Mouse (Mus musculus): Measurements from ENCODE around the gene Aqp9. TPM values are rescaled to one million over a fixed set of nuclear protein-coding genes. Genes with fewer than 3 reads are reported as not detected.
"Not testable (repeated sequence)": the region's sequence is repeated elsewhere in the genome, so short reads cannot be mapped to it uniquely, and the experiment has no call there.

Gene Aqp9
- total RNA-seq, 2 experiments from 2014 or later, result 0.15 to 0.17 TPM

DNA sequence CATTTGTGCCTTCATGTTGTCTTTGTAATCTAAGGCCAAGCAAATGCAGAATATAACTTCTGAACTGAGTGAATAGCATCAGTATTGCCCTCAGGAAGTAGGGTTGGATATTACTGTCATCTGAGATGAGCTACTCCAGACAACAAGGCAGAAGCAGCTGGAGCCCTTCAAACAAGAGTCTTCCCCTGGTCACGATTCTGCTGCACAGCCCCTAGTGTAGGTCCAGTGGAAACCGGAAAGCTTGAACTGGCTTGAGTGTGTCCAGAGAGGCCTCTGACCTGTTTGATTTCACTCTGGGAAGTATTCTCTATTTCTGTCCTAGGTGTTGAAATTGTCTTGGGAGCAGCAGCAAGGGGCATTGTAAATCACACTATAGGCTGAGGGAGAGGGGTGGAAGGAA is 29.5 kb downstream of the Aqp9 start:
- DNase-seq, result no peak

DNA sequence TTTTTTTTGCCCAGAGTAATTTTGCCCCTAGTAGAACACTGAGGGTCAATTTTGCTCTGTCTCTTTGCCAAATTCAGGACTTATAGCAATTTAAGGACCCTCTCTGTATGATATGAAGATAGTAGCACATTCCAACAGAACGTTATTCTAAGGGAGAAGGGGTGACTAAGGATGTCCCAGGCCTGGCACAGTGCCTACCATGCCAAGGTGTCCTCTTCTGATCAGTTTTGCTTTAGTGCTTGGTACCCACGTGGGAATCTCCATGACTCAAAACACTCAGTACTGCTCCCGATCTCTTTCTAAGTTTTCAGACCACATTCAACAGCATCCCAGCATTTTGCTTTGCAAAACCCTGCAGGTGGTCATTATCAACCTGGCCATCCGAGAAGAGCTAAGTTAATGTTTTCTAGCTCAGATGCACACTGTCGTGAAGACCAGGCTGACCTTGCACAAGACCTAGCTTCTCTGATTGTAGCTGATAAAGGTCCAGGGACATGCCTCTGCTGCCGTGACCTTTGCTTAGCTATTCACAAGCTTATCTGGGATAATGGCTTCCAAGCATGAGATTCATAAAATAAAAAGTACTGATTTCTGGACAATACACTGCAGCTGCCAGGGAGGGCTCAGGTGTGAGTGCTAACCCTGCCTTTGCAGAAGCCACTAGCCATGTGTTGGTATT is 31.1 kb downstream of the Aqp9 start:
- no peak for DNase-seq

- no peak for DNase-seq
Observed at GRCm38 (mm10) chr9:71135073-71135472, 33.4 kb downstream of the Aqp9 start.

DNA sequence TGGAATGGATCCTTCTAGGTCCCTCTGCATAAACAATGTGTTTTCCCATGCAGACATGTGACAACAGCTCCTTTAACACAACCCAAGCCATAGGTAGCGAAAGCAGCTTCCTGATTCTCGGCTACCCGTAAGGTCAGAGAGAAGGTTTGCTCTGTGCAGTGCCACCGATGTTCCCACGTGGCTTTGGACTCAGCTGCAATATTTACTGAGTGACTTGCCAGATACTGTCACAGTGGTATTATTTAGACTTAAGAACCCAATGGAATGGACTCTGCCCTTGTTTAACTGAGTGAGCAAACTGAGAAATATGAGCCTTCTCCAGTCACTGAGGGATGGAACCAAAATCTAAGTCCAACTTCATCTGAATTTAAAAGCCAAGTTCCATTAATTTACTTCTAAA is 35.3 kb downstream of the Aqp9 start:
- no peak for DNase-seq

- DNase-seq, result no peak
Observed at GRCm38 (mm10) chr9:71131822-71132221, 36.7 kb downstream of the Aqp9 start.

DNA sequence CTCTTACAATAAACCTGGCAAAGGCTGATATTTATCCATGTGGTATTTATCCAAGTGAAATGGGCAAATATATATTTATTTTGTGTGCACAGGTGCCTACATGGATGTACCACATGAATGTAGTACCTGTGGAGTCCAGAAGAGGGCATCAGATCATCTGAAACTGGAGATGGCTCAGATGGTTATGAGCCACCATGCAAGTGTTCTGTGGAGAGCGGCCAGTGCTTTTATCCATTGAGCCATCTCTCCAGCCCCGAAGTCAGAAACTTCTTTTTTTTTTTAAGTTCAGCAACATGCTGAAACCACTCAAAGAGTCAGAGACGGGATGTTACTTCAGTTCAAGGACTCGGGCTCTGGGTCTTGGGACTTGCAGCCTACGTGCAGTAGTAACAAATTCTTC is 39.6 kb downstream of the Aqp9 start:
- DNase-seq, result peak; percentile 52 to 80

DNA sequence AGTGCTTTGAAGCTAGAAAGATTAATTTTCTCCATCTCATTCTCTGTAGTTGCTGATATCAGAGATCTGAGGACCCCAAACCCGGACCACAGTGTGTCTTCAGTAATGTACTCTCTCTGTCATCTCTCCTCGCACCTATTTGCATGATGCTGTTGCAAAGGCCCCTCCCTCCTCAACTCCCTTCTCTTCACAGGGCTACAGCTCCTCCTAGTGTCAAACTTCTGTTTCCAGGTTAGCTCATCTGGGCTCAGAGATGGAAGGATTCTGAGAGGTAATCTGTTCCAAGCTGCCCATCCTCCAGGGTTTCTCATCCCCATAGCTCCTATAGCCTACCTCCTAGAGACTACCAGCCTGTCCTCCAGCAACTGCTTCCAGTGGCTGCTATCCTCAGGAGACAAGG is 42.3 kb downstream of the Aqp9 start:
- peak; percentile 17 to 49 for DNase-seq

DNA sequence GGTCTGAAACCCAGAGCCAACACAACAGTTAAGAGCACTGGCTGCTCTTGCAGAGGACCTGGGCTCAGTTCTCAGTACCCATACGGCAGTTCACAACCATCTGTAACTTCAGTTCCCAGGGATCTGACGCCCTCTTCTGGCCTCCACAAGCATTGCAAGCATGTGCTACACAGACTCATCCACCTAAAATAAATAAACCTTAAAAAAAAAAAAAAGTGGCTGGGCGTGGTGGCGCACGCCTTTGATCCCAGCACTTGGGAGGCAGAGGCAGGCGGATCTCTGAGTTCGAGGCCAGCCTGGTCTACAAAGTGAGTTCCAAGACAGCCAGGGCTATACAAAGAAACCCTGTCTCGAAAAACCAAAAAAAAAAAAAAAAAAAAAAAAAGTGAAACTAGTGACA is 45.4 kb downstream of the Aqp9 start:
- DNase-seq, result not testable (repeated sequence)

GRCm38 (mm10) chr9:71120924-71121323 is 47.6 kb downstream of the Aqp9 start:
- DNase-seq, result no peak

- DNase-seq, result peak; percentile 15 to 20
Observed at GRCm38 (mm10) chr9:71113166-71113565, 55.3 kb downstream of the Aqp9 start.

DNA sequence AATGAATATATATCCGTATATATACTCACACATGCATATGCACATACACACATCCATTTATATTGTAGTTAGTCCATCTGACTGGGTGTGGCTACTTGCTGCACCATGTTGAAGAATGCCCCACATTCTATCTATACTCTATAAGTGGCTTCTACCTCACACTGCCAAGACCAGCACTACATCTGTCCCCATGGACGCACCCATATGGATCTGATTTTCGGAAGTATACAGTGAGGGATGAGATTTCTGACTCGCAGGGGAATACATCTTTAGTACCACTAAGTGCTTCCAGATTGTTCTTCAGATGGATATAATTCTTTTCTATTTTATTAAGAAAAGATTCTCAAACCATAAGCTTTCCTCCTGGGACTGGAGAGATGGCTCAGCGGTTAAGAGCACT is 65.0 kb downstream of the Aqp9 start:
- DNase-seq, result peak in 1 of 2 experiments; percentile 0

GRCm38 (mm10) chr9:71094066-71094465 is 74.4 kb downstream of the Aqp9 start:
- no peak for DNase-seq

DNA sequence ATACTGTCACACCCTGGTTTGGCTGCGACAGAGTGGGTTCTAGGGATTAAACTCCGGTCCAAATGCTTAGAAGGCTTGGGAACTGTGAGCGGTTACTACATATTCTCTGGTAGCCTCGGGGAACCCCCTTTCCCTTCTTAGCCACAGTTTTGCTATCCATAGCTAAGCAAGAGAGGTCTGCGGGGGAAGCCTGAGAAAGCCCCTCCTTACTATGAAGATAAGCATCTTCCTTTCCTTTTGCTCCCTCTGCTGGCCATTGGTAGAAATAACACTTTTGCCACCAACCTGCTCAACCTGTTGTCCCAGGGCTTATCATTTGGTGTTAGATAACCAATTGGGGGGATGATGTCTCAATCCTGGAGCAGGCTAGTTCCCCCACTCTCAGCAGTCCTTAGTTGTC is 76.4 kb downstream of the Aqp9 start:
- DNase-seq, result peak; percentile 23 to 57

GRCm38 (mm10) chr9:71079201-71079600 is 89.3 kb downstream of the Aqp9 start:
- DNase-seq, result peak in 1 of 2 experiments; percentile 4

GRCm38 (mm10) chr9:71077251-71077825 is 91.1 kb downstream of the Aqp9 start:
- peak in 1 of 2 experiments; percentile 1 for DNase-seq

DNA sequence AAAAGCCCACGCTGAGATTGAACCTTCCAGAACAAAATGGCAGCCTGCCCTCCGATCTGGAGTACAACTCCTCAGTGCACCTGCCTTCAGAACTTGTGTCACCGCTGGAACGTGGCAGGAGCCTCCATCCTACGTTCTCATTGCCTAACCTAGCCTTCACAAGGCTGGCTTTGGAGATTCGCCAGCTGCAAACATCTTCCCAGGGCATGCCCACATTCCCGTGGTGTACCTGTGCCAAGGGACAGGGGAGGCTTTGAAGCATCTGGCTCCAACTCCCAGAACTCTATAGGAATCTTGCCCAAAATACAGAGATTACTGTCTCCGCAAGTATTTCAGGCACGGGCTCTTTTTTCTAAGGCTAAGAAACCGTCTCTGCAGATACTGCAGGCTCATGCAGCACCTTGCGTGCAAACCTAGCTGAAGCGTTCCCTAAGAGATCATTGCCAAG is 92.3 kb downstream of the Aqp9 start:
- peak; percentile 6 to 19 for DNase-seq

DNA sequence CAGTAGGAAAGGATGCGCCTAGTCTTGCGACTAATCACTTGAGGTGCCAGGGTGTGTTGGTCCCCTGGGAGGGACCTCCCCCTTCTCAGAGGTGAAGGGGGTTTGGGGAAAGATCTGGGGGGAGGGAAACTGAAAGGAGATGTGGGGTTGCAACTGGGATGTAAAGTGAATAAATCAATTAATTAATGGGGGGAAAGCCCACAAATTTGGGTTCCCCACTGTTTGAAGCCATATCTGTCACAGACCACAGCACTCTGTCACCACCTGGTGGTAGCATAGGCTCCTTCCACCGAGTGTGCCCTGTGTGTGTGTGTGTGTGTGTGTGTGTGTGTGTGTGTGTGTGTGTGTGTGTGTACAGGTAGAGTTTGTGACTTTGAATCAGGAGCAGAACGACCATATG is 94.7 kb downstream of the Aqp9 start:
- DNase-seq, result peak; percentile 22 to 65

DNA sequence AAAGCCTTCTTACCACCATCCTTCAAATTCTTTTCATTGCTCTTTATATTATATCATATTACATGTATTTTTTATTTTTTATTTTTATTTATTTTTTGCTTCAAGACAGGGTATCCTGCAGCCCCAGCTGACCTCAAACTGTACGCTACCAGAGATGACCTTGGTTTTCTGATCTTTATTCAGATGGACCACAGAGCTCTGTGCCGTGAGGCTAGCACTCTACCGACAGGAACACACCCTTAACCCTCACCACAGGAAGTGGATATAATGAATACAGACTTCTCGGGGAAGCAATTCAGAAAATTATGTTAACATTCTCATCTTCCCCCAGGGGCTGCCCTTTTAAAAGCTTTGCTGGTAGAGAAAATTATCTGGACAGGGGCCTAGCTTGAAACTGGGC is 95.4 kb downstream of the Aqp9 start:
- peak in 1 of 2 experiments; percentile 1 for DNase-seq

DNA sequence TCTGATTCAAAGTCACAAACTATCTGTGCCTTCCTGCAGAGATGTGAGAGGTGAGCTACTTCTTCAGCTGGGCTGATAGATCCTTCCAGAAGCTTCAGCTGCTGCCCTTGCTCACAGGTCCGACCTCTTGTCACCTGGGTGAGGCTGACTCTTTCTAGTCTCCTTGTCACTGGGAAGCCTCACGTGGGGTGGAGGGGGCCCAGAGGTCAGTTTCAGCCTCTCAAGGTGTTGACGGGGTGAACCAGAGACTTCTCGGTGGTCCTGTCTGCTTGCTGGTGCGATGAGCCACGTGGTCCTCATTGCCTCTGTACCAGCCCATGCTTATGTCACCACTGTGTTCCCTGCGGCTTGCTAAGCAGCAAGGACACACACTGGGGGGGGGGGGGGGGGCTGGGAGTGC is 96.0 kb downstream of the Aqp9 start:
- DNase-seq, result peak in 1 of 2 experiments; percentile 4

DNA sequence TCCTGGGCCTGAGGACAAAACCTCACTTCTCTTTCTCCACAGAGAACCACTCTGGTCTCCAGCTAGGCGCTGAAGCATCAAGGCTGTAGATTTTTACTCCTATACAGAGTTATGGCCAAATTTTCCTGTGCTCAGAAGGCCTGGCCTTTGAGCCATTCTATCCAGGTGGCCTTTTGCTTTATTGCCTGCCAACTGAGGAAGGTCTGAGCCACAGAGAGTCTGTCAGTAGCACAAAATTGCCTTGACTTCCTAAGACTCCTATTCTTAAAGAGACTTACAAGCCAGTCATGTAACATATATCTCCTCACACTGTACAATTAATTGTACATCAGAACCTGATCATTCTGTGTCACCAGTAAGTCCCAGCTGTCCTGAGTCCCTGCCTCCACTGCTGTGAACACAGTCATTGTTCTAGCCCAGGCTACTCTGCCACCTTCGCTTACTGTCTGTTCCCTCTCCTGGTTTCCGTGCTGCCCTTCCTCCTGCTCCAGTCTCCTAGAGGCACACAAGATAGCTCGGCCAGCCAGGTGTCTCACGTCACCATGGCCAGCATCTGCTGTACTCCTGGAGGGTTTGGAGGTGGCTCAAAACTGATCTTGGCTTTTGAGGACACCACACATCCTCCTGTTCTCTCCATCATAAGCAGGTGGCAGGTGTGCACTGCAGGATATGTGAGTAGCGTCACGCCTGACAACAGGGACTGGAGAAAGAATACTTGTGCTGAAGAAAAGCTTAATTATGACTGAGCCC is 96.7 kb downstream of the Aqp9 start:
- peak in 1 of 2 experiments; percentile 6 for DNase-seq

DNA sequence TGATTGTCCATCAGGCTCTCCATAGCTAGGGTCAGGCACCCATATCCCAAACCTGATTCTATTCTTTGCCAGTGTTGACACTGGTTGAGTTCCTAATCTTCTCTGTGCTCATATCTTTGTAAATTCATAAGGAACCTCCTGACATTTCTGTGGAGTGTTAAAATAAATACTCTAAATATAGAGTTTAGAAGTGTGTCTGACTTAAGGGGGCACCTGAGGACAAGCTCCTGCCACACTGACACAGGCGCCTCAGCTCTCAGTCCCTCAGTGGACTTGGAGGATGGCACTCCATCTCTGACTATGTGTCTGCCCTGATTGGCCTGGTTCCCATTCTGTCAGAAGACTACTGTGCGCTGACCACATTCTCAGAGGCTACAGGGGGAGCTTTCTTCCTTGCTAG is 97.9 kb downstream of the Aqp9 start:
- DNase-seq, result peak; percentile 24 to 35

- no peak for DNase-seq
Observed at GRCm38 (mm10) chr9:71068866-71069390, 99.6 kb downstream of the Aqp9 start.

GRCm38 (mm10) chr9:71067156-71067555 is 101.3 kb downstream of the Aqp9 start:
- peak in 1 of 2 experiments; percentile 3 for DNase-seq

Data from heart, adult 18-20 months (tissue).